Mouse (Mus musculus): ENCODE results near the gene Tenm3. TPM values are rescaled to one million over a fixed set of nuclear protein-coding genes. Genes with fewer than 3 reads are reported as not detected.

Gene Tenm3
- total RNA-seq, 2 experiments from 2014 or later = 4.5 to 8.0 TPM

- no peak for DNase-seq
Observed at GRCm38 (mm10) chr8:48322655-48323265, 521.0 kb downstream of the Tenm3 start.

DNA sequence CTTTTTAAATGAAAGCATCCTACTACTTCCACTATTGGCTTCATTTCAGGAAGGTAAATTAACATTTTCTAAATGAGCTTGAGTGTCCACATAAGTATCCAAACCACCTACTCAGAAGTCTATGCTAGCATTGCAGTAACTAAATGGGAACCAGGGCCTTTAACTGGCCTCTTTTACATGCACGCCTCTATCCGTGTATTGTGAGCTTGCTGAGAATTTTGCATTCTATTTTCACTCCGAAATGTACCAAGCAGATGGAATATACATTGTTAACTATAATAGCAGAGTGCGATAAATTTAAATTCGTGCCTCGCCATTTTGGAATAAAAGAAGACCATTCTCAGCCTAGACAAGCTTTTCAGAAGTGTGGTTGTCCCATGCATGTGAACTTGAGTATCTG, 521.5 kb downstream of the Tenm3 start:
- no peak for DNase-seq

DNA sequence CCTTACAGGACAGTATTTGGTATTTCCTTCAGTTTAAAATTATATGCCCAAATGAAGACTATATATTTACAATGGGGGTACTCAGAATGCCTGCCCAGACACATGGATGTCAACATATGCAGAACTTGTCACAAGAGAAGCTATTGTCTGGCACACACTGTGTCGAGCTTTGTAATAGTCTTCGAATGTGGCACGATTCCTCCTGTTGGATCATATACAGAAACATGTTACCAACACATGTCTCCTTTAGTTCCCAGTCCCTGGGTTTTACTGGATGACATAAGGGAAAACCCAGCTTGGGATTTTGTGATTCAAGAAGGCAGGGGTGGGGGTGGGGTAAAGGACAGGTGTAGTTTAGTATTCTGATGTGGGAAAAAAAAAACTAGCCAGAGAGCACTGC, 524.1 kb downstream of the Tenm3 start:
- no peak for DNase-seq

DNA sequence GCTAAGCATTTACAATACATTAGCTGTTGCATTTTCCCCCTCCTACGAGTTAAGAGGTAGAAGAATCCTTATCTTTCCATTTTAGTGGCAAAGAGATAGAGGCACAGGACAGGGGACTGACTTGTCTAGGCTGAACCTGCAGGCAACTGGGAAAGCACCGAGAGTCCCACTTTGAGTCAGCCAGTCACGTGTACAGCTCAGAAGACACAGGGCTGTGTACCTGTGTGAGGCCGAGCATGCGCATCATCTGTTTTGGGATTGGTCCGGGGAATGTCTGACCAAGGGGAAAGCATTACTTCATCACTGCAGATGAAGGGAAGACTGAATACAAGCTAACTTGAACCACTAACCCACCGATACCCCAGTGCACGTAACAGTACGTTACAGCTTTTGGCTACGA, 526.3 kb downstream of the Tenm3 start:
- no peak for DNase-seq

DNA sequence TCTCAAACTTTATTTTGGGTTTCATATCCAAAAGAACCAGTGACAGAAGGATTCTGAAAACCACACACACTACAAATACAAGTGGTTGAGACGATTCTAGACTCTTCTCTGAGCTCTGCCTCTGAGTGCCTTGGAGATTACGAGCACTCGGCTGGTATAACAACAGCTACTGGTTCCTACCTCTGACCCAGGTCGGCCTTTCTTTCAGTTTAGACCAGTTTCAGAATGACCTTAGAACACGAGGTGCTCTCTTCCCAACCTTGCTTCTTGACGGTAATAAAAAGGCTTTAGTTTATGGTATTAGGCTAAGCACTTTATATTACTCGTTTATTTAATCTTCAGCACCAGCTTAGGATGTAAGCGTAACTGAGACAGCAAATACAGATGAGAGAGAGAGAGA, 528.1 kb downstream of the Tenm3 start:
- DNase-seq = no peak

GRCm38 (mm10) chr8:48313985-48314368, 529.8 kb downstream of the Tenm3 start:
- DNase-seq = no peak

- DNase-seq = no peak
Observed at GRCm38 (mm10) chr8:48313210-48313984, 530.4 kb downstream of the Tenm3 start.

GRCm38 (mm10) chr8:48311706-48312105, 532.0 kb downstream of the Tenm3 start:
- no peak for DNase-seq

- no peak for DNase-seq
Observed at GRCm38 (mm10) chr8:48310240-48310849, 533.4 kb downstream of the Tenm3 start.

GRCm38 (mm10) chr8:48309191-48309987, 534.4 kb downstream of the Tenm3 start:
- DNase-seq = no peak

- no peak for DNase-seq
Observed at GRCm38 (mm10) chr8:48304224-48304623, 539.5 kb downstream of the Tenm3 start.

DNA sequence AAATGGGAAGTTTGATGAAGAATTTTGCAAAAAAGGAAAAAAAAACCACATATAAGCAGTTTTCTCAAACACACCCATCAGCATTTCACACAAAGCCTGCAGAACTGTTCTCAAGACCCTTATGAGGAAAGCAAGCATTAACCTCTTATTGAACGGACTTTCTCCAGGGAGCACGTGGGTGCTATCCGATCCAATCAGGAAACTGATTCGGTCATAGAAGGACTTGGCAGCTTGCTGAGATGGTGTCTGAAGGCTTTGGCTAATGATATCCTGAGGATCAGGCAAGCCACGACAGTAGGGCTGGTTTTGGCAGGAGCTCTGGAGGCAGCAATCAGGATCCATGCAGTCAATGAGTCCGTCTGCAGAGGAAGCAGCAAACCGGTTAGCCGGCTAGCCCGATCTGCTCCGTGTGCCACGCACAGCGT, 543.1 kb downstream of the Tenm3 start:
- DNase-seq = peak; percentile 44

GRCm38 (mm10) chr8:48300061-48300460, 543.7 kb downstream of the Tenm3 start:
- DNase-seq = no peak

DNA sequence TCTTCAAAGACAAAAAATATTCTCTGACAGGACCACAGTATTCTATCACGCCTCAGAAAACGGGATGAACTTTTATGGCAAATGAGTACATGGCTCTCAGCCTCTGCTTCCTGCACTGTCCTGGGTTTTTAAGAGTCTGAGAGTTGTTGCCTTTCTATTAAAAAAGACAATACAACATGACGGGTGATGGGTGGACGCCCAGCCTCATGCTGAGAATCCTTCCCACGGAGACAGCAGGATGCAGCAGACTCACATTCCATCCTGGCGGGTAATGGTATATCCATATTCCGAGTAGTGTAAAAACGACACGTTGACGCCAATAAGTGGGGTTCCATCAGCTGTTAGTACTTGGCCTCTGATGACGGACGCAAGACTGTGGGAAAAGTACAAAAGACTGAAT, 544.4 kb downstream of the Tenm3 start:
- no peak for DNase-seq

DNA sequence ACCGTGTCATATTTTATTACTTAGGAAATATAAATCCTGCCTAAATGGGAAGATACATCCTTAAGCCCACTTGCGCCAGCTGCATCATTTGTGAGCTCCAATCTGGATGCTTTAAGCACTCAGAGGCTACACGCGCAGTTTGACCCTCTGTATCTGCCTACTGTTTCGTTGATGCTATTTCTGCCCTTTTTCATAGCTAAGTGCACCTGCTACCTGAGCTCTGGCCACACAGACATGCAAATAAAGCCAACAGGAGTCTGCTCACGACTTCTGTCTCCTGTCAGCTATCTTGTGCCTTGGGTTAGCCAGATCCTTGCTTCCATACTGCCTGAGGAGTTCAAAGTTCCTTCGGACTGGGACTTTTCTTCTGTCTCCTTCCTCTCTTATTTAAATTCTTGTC, 547.4 kb downstream of the Tenm3 start:
- DNase-seq = no peak

DNA sequence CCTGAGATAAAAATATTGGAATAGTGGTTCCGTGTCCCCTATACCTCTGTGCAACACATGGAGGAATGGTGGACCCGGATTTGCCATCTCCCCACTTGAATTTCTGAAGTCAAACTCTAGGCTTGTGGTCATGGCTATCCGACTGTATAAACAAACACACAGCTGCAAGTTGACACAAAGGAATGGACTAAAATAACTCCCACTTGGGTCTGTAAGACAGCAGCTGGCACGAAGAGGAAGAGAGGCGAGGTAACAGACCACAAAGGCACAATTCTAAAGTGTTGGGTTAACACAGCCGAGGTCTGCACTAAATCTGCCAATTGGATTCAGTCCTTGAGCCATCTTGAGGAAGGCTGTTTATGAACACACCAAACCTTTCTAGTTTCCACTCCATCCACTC, 548.2 kb downstream of the Tenm3 start:
- DNase-seq = no peak

GRCm38 (mm10) chr8:48293797-48294196, 550.0 kb downstream of the Tenm3 start:
- DNase-seq = no peak

DNA sequence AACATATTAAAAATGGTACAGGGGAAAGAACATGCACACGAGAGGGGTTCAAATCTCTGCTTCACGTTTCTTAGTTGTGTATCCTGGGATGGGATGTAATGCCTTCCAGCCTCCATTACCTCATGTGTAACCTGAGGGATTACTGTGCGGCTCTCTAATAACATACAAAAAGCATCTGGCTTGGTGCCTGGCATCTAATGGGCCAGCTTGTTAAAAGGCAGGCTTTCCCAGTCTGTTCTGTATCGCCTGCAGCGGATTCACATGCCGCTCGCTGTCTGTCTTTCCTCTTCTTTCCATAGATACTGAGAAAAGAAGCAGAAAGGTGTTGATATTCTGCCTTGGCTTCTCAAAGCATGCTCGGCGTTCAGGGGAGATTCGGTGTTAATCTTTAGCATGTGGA, 558.3 kb downstream of the Tenm3 start:
- no peak for DNase-seq

GRCm38 (mm10) chr8:48281855-48282254, 561.9 kb downstream of the Tenm3 start:
- DNase-seq = no peak

- no peak for DNase-seq
Observed at GRCm38 (mm10) chr8:48279360-48279759, 564.4 kb downstream of the Tenm3 start.

DNA sequence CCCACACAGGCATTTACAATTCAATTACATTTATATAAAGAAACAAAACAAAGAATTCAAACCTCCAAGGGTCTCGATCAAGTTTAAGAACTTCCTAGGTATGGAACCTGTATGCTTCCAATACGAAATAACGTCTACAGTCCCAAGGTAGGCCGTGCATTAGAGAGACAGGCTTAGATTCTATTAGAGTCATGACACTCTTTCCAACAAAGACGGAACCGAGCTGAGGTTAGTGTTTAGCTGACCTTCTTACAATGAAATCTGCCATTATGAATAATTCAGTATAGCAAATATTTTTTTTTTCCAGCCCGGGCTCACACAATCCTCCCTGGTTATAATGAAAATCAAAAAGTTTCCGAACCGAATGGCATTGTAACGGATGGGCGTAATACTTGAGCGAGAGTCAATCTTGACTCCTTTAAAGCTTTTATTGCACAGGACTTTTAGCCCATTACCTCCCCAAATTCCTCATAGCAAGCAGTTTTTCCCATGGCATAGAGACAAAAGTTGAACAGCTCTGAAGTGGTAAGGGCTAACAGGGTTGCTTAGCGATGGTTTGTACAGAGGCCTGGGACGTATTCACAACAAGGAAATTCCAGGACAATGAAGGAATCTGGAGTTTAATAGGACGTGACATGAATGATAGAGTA, 565.6 kb downstream of the Tenm3 start:
- no peak for DNase-seq

GRCm38 (mm10) chr8:48275066-48275465, 568.7 kb downstream of the Tenm3 start:
- no peak for DNase-seq

Data from gastrocnemius, postnatal 25 days (tissue).